Mouse (Mus musculus): ENCODE data around the gene Tmem82. TPM values are rescaled to one million over a fixed set of nuclear protein-coding genes. Genes with fewer than 3 reads are reported as not detected.
A peak's percentile ranks its signal among the peaks of the same experiment; 100 is the strongest.

The Tmem82 gene
- polyA plus RNA-seq, 1 experiment from 2014 or later = 0.65 TPM

- H3K4me3 ChIP-seq = no peak overlapping the region
- 81% methylated on average over 8 of the region's 8 CpGs for WGBS
- H3K27ac ChIP-seq = no peak overlapping the region
- H3K9ac ChIP-seq = no peak overlapping the region
- H3K27me3 ChIP-seq (replicated peaks) = 0 out of 2 replicates have a peak, but pooled peaks cover 8% of the 10 kb centered on the region
- H3K4me1 ChIP-seq = peaks cover 12% of the 10 kb centered on the region
- no peak for ATAC-seq (replicated peaks)
- peaks cover 11% of the 10 kb centered on the region; the same call in 1 of the 2 replicates for H3K36me3 ChIP-seq (replicated peaks)
- H3K4me2 ChIP-seq = no peak overlapping the region
- no peaks in the 10 kb centered on the region for H3K9me3 ChIP-seq
These were observed 3.7 kb upstream of the Tmem82 start for GRCm38 (mm10) chr4:141622091-141622490.

- Histone ChIP-seq H3K4me3 (no peak overlapping the region), H3K4me1 (peaks cover 12% of the 10 kb centered on the region), H3K4me2 (no peak overlapping the region), H3K36me3 (replicated peaks) (peaks cover 4% of the 10 kb centered on the region; the same call in 1 of the 2 replicates), H3K27me3 (replicated peaks) (0 out of 2 replicates have a peak, but pooled peaks cover 8% of the 10 kb centered on the region), H3K9me3 (no peaks in the 10 kb centered on the region), H3K9ac (no peak overlapping the region), H3K27ac (no peak overlapping the region)
- no peak for ATAC-seq (replicated peaks)
- 87% methylated on average over 8 of the region's 8 CpGs for WGBS
These were observed 2.9 kb upstream of the Tmem82 start for GRCm38 (mm10) chr4:141621297-141621696.

- H3K4me3 ChIP-seq = no peak overlapping the region
- H3K4me1 ChIP-seq = peaks cover 12% of the 10 kb centered on the region
- 0 out of 2 replicates have a peak, but pooled peaks cover 8% of the 10 kb centered on the region for H3K27me3 ChIP-seq (replicated peaks)
- no peak overlapping the region for H3K9ac ChIP-seq
- H3K36me3 ChIP-seq (replicated peaks) = no peaks in the 10 kb centered on the region
- no peak overlapping the region for H3K27ac ChIP-seq
- no peaks in the 10 kb centered on the region for H3K9me3 ChIP-seq
- 82% methylated on average over 9 of the region's 9 CpGs for WGBS
- no peak for ATAC-seq (replicated peaks)
- no peak overlapping the region for H3K4me2 ChIP-seq
These were observed 958 bp upstream of the Tmem82 start for GRCm38 (mm10) chr4:141619299-141619883.

- ATAC-seq (replicated peaks) = no peak
- peak overlapping the region; percentile 16; the same call in 1 of the 2 replicates for H3K4me3 ChIP-seq
- no peak overlapping the region for H3K9ac ChIP-seq
These were observed 419 bp downstream of the Tmem82 start for GRCm38 (mm10) chr4:141617863-141618564.

GRCm38 (mm10) chr4:141617299-141617698, 1.1 kb downstream of the Tmem82 start:
- Histone ChIP-seq H3K27me3 (replicated peaks) (0 out of 2 replicates have a peak, but pooled peaks cover 8% of the 10 kb centered on the region), H3K4me1 (peaks cover 12% of the 10 kb centered on the region), H3K9ac (no peak overlapping the region), H3K27ac (no peak overlapping the region), H3K4me2 (peak overlapping the region; percentile 35), H3K36me3 (replicated peaks) (no peaks in the 10 kb centered on the region), H3K9me3 (no peaks in the 10 kb centered on the region), H3K4me3 (peak overlapping the region; percentile 16; the same call in 1 of the 2 replicates)
- 0 out of 2 replicates have a peak, but pooled peaks have one; percentile 38 for ATAC-seq (replicated peaks)
- WGBS = 5% methylated on average over 20 of the region's 20 CpGs

More at GRCm38 (mm10) chr4:141617863-141618564, 419 bp downstream of the Tmem82 start:
- WGBS = 11% methylated on average over 22 of the region's 22 CpGs
- H3K4me2 ChIP-seq = peak overlapping the region; percentile 35
- H3K9me3 ChIP-seq = no peaks in the 10 kb centered on the region
- peaks cover 12% of the 10 kb centered on the region for H3K4me1 ChIP-seq
- 0 out of 2 replicates have a peak, but pooled peaks cover 8% of the 10 kb centered on the region for H3K27me3 ChIP-seq (replicated peaks)
- no peak overlapping the region for H3K27ac ChIP-seq
- no peaks in the 10 kb centered on the region for H3K36me3 ChIP-seq (replicated peaks)

GRCm38 (mm10) chr4:141616811-141617210, 1.6 kb downstream of the Tmem82 start:
- 0 out of 2 replicates have a peak, but pooled peaks cover 8% of the 10 kb centered on the region for H3K27me3 ChIP-seq (replicated peaks)
- peaks cover 12% of the 10 kb centered on the region for H3K4me1 ChIP-seq
- H3K9ac ChIP-seq = no peak overlapping the region
- H3K4me3 ChIP-seq = no peak overlapping the region
- WGBS = 72% methylated on average over 6 of the region's 6 CpGs
- no peak for ATAC-seq (replicated peaks)
- H3K27ac ChIP-seq = no peak overlapping the region
- no peaks in the 10 kb centered on the region for H3K36me3 ChIP-seq (replicated peaks)
- no peak overlapping the region for H3K4me2 ChIP-seq
- H3K9me3 ChIP-seq = no peaks in the 10 kb centered on the region

- H3K9me3 ChIP-seq = no peaks in the 10 kb centered on the region
- no peaks in the 10 kb centered on the region for H3K36me3 ChIP-seq (replicated peaks)
- WGBS = 82% methylated on average over 10 of the region's 14 CpGs
- peaks cover 12% of the 10 kb centered on the region for H3K4me1 ChIP-seq
- H3K27me3 ChIP-seq (replicated peaks) = 0 out of 2 replicates have a peak, but pooled peaks cover 8% of the 10 kb centered on the region
- H3K4me2 ChIP-seq = no peak overlapping the region
- no peak for ATAC-seq (replicated peaks)
- no peak overlapping the region for H3K9ac ChIP-seq
- no peak overlapping the region for H3K4me3 ChIP-seq
- H3K27ac ChIP-seq = no peak overlapping the region
These were observed 3.5 kb downstream of the Tmem82 start for GRCm38 (mm10) chr4:141614946-141615345.

GRCm38 (mm10) chr4:141609538-141609937, 8.9 kb downstream of the Tmem82 start:
- no peak for ATAC-seq (replicated peaks)
- no peaks in the 10 kb centered on the region for H3K4me1 ChIP-seq
- no peak overlapping the region for H3K4me3 ChIP-seq
- H3K9me3 ChIP-seq = no peaks in the 10 kb centered on the region
- 81% methylated on average over 6 of the region's 6 CpGs for WGBS
- no peak overlapping the region for H3K27ac ChIP-seq
- no peak overlapping the region for H3K9ac ChIP-seq
- H3K36me3 ChIP-seq (replicated peaks) = no peaks in the 10 kb centered on the region
- H3K27me3 ChIP-seq (replicated peaks) = no peaks in the 10 kb centered on the region
- no peak overlapping the region for H3K4me2 ChIP-seq

GRCm38 (mm10) chr4:141605861-141606260, 12.6 kb downstream of the Tmem82 start, which contains the start of gene Fblim1:
Gene Fblim1, minus strand, starts transcription at chr4:141606096.
- H3K4me2 ChIP-seq = no peak within 1 kb of the TSS
- H3K36me3 ChIP-seq (replicated peaks) = no peaks in the 10 kb centered on the region
- H3K27me3 ChIP-seq (replicated peaks) = no peaks in the 10 kb centered on the region
- H3K4me3 ChIP-seq = no peak within 1 kb of the TSS
- H3K9me3 ChIP-seq = no peaks in the 10 kb centered on the region
- ATAC-seq (replicated peaks) = no peak
- no peaks in the 10 kb centered on the region for H3K4me1 ChIP-seq
- whole genome bisulfite sequencing = 90% methylated on average over 11 of the region's 11 CpGs
- H3K9ac ChIP-seq = no peak within 1 kb of the TSS
- no peak within 1 kb of the TSS for H3K27ac ChIP-seq

- Histone ChIP-seq H3K27me3 (replicated peaks) (no peaks in the 10 kb centered on the region), H3K36me3 (replicated peaks) (no peaks in the 10 kb centered on the region), H3K4me3 (no peak overlapping the region), H3K9me3 (no peaks in the 10 kb centered on the region), H3K4me1 (no peaks in the 10 kb centered on the region), H3K9ac (no peak overlapping the region), H3K4me2 (no peak overlapping the region), H3K27ac (no peak overlapping the region)
- WGBS = 94% methylated on average over 5 of the region's 5 CpGs
- no peak for ATAC-seq (replicated peaks)
These were observed 13.0 kb downstream of the Tmem82 start for GRCm38 (mm10) chr4:141605421-141605820.

- no peak overlapping the region for H3K9ac ChIP-seq
- H3K4me2 ChIP-seq = no peak overlapping the region
- no peaks in the 10 kb centered on the region for H3K36me3 ChIP-seq (replicated peaks)
- H3K27ac ChIP-seq = no peak overlapping the region
- no peak for ATAC-seq (replicated peaks)
- 68% methylated on average over 8 of the region's 8 CpGs for WGBS
- no peaks in the 10 kb centered on the region for H3K9me3 ChIP-seq
- peaks cover under 1% of the 10 kb centered on the region; the same call in 1 of the 2 replicates for H3K4me1 ChIP-seq
- H3K4me3 ChIP-seq = no peak overlapping the region
- no peaks in the 10 kb centered on the region for H3K27me3 ChIP-seq (replicated peaks)
These were observed 13.9 kb downstream of the Tmem82 start for GRCm38 (mm10) chr4:141604493-141604892.

GRCm38 (mm10) chr4:141603921-141604320, 14.5 kb downstream of the Tmem82 start:
- no peak for ATAC-seq (replicated peaks)
- no peak overlapping the region for H3K9ac ChIP-seq
- no peak overlapping the region for H3K4me2 ChIP-seq
- H3K27me3 ChIP-seq (replicated peaks) = no peaks in the 10 kb centered on the region
- no peak overlapping the region for H3K4me3 ChIP-seq
- WGBS = 70% methylated on average over 4 of the region's 4 CpGs
- H3K27ac ChIP-seq = no peak overlapping the region
- peaks cover 6% of the 10 kb centered on the region for H3K4me1 ChIP-seq
- H3K36me3 ChIP-seq (replicated peaks) = no peaks in the 10 kb centered on the region
- no peaks in the 10 kb centered on the region for H3K9me3 ChIP-seq
